Mouse (Mus musculus): Measurements from ENCODE around the gene Xirp1.

Xirp1 gene

DNA sequence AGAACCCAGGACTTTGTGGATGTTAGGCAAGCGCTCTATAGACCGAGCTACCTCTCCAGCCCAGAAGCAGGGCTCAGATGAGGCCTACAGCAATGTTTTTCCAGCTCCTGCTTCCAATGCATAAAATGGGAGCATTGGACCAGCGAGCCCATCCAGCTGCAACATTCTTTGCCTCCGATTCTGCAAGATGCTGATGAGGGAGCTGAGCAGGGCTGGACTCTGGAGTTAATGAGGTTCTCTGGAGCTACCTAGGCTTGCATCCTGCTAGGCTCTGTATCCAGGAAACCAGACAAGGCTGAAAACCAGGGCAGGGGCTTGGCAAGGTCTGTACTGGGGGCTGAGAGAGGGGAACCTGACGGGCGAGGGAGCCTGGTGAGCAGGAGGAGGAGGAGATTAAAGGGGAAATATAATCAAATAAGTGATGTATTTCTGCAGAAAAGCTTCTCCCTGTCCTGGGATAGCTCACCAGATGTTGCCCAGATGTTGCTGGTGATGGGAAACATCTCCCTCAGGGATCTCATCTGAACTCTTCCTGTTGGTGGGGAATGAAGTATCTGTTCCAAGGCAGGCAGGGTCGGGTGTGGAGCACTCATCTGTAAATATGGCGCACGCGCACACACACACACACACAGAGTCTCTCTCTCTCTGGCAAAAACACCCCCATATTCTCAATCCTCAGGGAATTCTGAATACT lies 37.4 kb downstream of the Xirp1 start:
- no peak for DNase-seq (ENCODE audit: low spot score)

DNA sequence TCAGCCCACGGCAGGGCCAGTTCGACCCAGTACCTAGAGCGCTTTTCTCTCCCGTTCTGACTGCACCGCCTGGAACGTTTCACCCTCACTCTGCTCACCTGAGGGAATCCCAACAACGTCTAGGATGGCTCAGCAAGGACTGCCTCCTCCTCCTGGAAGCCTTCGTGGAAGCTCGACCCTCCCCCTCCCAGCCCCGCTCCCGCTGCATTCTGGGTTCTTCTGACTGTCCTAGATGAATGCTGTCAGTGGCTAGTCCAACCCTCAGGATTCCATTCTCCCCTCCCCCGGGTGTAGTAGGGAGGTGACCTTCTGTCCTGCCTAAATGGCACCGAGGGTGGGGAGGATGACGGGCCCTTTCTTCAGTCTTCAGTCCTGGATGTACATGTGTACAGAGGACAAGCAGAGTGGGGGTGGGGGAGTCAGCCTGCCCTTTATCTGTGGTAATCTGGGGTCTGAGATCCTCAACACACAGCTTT lies 38.8 kb downstream of the Xirp1 start, which contains the start of gene Csrnp1:
Gene Csrnp1 (minus strand): TSS at position 123 of the 476 bp plus-strand sequence.
- DNase-seq (ENCODE audit: low spot score): no peak

DNA sequence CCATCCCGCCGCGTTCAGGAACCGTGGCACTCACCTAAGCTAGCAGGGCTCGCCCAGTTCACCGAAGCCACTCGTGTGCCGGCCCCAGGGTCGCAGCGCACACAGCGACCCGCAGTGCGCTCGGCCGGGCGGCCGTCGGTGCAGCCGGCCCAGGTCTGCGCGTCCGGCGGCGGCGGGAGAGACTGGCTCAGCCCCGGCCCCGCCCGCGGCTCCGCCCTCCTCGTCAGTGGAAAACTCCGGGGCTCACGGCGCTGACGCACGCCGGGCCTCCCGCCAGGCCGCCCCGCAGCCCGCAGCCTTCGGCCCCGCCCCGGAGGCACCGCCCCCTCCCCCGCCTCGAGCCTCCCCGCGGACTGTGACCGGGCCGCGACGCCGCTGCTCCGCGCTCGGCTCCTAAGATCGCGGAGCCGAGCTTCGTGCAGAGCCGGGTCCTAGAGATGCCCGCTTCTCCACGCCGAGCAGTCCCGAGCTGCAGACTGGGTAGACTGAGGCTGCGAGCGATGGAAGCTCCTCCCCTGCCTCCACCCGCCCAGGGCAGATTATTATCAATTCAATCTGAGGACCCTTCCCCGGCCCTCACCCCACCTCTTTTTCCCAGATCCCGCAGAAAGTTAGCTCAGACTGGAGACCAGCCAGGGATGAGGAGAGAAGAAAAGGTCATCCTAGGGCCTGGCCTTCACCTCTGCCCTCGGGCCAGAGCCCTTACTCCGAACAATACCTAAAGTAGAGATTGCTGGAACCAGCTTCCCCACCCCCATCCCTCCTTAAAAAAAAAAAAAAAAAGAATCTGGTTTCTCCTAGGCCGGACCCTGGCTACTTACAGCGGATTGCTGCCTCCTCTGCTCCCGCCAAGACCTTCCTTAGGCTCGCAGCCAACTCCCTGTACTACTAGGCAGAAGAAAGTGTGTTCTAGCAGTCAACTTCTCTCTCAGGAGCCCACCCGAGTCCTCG lies 39.5 kb downstream of the Xirp1 start:
- peak; percentile 71 for DNase-seq (ENCODE audit: low spot score)

DNA sequence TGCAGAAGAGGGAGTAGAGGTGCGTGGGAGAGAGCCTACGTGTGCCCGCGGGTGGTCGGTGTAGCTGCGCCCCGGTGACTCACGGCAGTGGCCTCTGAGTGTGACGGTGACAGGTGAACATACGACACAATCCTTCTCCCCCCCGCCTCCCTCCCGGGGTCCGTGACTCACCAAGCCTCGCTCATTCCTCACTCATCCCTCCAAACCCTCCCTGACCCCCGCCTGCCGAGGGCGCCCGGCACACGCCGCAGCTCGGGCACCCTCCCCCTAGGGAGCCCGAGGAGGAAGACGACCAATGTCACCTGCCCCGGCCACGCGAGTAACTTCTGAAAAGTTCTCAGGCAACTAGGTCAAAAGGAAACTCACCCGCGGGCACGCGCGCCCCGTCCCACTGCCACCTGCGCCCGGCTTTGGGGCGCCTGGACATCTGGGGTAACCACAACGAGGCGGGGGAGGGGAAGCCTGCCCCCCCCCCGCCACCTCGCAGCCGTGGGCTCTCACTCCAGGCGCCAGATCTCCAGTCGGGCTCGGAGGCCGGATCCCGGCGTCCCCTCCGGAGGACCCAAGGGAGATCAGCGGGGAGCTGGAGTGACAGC lies 40.3 kb downstream of the Xirp1 start:
- DNase-seq (ENCODE audit: low spot score): no peak

DNA sequence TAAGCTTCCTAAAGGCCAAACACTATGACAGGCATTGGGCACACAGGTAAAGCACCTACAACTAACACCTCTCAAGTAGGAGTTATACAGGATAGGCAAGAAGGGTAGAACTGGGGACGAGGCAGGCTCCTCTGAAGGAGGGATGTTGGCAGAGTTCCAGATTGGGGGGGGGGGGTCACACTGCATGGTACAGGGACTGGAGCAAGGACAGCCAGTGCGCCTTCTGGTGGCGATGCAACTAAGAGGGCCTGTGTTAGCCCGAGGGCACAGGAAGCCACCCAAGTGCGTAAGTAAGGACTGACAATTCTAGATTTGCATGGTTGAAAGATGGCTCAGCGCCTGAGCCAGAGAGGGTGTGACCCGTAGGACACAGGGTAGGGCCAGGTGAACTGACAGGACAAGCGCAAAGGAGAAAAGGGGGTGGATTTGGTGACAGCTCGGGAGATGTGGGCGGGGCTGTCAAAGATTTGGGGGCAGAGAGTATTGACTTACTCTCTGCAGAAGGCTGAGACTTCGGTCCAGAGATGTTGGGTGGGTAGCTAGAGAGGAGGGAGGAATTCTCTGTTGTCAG lies 41.1 kb downstream of the Xirp1 start:
- no peak for DNase-seq (ENCODE audit: low spot score)

DNA sequence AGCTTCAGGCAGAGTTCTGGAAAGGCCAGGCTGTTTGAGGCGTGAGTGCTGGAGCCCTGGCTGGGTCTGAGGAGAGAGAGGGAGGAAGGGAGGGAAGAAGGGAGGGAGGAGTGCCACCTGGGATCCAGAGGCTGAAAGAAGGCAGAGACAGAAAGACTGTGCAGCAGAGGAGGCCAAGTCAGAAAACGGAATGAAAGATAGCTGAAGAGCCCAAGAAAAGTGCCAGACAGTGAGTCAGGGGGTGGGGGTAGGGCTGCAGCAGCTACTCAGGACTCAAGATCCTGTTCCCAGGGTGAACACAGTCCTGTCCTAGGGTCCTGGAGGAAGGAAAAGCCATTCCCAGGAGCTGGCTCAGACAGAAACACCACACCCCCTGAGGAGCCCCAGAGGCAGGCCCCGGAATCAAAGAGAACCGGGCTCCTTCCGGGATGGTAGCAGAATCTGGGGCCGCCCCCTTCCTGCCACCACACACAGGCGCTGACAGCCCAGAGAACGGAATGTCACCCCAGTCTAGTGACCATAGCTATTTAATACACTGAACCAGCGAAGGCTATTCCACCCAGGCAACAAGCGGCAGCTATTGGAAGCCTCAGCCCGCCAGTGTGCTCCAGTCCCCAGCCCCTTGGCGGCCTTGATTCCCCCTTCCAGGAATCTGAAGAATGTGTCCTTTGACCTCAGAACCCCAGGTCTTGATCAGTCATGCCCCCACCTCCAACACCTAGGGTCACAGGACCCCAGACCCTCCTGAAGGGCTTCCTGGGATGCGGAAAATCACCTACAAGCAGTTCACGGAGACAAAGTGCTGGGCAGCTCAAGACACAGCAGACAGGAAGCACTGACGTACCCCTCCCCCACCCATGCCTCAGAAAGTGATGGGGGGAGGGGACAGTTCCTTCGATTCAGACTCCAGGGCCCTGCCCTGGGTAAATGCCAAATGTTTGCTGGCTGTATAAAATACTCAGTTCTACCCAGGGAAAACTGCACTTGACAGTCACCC lies 41.9 kb downstream of the Xirp1 start:
- peak; percentile 26 for DNase-seq (ENCODE audit: low spot score)

DNA sequence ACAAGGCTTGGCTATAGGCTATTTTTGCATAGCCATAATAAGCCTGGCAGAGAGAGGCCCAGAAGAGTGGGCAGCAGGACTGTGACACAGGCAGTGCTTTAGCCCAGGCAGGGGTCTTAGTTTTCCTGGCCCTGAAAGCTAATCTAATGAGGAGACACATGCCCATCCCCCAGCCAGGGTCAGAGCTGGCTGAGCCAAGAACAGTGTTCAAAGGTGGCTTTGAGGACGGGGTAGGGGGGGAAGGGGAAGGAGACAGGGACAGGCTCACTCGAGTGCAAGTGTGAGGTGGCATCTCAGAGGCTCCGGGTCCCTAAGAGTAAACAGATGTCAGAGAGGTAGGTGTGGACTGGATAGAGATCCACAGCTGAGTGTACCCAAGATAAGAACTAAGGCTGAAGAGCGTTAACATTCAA lies 42.6 kb downstream of the Xirp1 start:
- no peak for DNase-seq (ENCODE audit: low spot score)

DNA sequence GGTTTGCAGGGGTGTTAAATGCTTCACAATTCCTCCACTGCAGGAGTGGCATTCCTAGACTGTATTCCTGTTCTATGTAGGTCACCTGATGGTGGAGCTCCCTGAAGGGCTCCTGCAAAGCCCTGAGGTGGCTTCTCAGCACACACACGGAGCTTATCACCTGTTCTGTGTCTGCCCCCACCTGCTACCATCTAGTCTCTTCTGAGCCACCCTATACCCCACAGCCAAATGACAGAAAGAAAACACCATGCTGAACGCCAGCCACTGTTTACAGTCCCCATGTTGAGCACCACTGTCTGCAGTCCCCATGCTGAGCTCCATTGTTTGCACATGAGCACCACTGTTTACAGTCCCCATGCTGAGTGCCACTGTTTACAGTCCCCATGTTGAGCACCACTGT lies 43.6 kb downstream of the Xirp1 start:
- no peak for DNase-seq (ENCODE audit: low spot score)

DNA sequence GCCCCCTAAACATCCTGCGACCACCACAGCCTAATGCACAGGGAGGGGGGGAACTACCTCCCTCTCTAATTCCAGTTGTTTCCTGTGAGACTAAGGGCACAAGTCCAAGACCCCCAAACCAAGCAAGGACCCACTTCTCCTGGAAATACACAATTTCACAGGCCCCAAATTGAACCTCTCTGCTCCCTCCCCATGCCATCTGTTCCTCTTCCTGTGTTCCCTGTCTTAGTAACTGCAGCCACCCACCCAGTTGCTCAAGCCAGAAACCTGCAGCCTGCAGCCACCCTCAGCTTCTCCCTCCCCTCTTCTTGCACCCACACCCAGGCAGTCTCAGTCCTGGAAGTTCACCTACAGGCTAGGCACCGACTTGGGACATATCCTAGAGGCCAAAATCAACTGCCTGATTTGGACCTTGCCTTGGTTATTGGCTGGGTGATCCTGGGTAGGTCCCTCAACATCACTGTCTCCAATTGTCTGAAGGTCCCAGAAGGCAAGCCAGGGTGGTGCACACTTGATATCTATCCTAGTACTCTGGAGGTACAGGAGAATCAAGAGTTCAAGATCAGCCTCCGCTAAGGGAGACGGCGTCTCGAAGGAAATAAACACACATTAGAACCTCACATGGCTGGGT lies 44.5 kb downstream of the Xirp1 start:
- DNase-seq (ENCODE audit: low spot score): no peak

DNA sequence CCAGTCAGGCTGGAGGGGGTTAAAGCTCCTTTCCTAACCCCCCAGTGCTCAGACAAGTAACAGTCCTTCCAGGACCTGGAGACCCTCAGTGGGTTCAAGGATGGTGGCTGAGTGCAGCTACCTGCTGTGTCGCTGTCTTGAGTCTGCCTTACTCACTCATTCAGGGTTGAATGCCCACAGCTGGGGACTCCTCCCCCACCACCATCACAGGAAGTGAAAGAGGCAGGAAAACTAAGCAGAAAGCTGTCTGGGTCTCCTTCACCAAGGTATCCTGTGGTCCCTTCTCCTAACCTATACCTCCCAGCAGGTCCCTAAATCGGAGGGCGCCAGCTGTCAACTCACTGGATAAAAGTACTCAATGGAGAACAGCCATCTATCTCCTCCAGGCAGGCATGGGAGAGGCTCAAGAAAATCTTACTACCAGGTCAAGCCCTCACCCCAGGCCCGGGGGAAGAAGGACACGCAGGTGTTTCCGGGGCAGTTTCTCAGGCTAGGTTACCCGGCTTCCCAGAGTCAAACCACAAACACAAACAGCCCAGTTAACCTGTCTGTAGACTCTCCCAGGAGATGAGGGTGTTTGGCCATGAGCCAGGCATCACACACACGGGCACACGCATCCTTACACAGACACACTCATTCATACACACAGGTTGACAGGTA lies 45.1 kb downstream of the Xirp1 start:
- no peak for DNase-seq (ENCODE audit: low spot score)

DNA sequence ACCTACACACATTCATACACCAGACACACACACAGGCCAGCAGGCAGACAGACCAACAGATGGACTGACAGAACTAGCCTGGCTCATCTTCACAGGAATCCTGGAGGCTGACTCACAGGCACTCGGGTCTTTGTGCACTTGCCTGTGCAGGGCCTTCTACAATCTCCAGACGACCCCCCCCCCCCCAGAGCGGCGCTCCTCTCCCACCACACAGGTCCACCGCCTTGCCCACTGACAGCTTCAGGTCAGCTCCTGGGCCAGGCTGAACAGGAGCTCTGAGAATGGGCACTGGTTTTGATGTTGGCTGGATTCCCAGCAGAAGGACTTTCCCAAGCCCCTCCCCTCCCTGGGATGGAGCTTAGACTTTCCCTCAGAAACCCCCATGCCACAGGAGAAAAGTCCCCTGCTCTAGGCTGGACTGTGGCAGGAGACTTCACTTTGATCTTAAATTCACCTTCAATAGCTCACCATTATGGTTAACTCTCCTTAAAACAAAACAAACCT lies 45.8 kb downstream of the Xirp1 start:
- DNase-seq (ENCODE audit: low spot score): no peak

DNA sequence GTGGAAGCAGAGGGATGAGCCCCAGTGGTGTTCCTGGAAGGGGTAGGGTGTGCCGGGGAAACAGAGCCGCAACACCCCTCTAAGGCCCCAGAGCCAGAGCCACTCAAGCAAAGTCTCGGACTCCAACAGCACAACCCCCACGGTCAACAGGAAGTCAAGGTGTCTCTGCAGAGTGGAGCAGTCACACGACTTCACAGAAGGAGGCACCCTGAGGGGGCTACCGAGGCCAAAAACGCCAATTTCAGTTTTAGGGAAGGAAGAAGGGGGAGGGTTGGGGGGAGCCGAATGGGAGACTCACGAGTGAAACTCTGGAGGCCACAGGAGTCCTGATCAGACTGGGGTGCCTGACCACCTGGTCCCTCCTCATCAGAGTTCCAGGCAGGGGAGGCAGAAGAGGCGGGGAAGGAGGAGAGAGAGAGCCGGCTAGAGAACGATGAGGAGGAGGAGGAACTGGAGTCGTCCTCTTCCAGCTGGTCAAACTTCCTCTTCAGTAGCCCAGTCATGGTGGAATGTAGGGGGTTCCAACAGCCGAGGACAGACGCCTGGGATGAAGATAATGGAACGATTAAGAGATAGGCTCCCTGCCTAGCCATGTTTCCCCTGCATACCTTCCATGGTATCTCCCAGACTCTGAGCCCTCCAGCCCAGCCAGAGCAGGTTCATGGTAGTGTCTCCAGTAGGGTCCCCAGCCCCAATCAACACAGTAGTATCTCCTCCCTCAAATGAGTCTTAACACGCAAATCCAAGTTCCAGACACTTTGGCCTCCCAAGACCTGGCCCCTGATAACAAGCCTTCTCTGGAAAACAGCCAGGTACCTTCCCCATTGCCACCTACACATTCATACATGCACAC lies 46.5 kb downstream of the Xirp1 start:
- no peak for DNase-seq (ENCODE audit: low spot score)

DNA sequence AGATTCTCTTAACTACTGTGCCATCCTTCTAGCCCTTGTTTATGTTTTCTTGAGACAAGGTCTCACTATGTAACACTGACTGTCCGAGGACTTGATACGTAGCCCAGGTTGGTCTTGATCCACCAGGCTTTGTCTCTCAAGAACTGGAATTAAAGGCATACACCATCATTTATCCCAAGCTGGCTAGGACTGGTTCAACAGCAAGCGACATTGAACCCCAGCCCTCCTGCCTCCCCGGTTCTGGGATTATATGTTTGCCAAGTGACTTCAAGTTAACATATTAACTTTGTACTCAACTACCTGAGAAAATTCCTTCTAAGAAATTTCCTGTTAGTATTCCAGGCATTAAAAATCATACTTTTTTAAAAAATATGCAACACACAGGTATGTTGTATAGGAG lies 48.1 kb downstream of the Xirp1 start:
- no peak for DNase-seq (ENCODE audit: low spot score)

DNA sequence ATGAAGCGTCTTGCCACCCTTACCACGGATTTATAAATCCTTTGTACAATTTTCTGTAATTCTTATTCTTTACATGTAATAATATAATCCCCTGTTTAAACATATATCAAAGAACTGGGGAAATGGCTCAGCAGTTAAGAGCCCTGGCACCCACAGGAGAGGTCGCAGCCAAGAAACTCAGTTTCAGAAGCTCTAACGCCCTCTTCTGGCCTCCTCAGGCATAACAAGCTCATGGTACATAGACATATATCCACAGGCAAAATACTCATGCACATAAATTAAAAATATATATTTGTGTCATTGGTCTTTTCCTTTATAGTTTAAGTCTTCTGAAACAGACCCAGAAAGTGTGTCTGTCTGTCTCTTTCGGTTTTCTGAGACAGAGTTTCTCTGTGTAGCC lies 48.8 kb downstream of the Xirp1 start:
- DNase-seq (ENCODE audit: low spot score): no peak

DNA sequence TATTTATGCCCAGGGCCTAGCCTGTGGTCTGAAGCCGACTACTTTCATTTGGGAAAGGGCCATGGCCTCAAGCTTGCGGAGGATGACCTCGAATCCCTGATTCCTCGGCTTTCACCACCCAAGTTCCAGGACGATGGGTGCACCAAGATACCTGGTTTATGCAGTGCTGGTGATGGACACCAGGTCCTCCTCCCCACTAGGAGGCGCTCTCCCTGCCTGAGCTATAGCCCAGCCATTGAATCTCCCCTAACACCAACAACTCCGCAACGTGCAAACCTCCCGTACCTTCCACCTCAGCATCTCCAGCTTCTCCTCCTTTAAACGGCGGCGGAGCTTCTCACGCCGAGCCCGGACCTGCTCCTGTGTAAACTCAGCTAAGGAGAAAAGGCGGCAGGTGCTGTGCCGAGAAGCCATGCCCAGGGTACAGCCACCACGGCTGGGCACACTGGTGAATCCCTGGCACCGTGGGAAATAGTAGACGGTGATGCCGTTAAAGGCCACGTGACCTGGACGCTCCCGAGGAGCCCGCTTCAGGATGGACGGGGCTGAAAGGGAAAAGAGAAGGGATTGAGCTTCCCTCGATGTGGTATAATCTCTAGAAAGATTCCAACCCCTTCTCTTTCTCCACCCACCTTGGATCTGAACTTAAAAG lies 49.4 kb downstream of the Xirp1 start:
- no peak for DNase-seq (ENCODE audit: low spot score)

DNA sequence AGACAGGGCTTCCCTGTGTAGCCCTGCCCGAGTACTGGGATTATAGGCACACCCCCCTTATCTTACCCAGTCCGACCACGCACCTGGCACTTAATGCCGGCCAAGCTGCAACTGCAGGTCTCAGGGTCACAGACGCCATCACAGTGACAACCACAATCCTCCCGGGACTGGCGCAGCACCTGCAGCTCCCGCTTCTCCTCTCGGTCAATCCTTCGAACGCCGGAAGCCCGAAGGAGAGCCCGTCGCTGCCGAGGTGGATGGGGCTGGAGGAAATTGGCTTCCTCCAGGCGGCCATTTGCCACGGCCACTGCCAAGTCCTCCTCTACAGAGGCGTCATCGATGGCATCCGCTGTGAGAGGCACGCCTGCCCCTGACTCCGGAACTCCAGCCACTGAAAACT lies 50.1 kb downstream of the Xirp1 start:
- no peak for DNase-seq (ENCODE audit: low spot score)

DNA sequence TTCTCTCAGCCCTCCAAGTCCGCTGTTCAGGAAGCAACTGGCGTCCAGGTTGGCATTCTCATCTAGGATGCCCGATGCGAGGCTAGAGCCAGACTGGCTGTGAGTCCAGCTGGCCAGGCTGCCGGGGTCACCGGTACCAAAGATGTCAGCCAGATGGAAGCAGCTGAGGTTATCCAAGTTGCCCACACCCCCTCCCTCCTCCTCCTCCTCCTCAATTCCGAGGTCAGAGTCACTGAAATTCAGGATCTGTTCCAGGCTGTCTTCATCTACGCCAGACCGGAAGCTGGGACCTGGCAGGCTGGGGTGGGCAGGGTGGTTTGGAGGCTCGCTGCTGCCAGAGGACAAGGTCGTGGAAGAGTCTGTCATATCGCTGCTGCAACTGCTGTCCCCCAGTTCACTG lies 50.8 kb downstream of the Xirp1 start:
- no peak for DNase-seq (ENCODE audit: low spot score)

DNA sequence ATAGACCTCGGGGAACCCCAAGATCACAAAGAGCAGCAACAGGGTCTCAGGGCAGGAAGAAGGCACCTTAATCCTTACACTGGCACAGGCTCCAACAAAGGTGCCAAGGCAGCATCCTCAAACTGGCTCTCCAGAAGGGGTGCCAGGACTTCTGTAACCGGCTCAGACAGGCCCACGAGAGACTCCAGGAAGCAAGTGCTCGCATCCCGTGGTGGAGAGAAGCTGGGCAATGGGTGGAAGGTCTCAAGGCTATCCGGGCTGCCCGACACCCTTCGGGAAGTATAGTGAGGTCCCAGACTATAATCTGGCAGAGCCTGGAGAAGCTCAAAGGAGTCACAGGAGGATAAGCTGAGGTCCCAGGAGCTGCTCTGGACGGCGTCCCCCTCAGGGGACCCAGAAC lies 51.2 kb downstream of the Xirp1 start:
- DNase-seq (ENCODE audit: low spot score): no peak
